8 mouse cellular contexts compared by ENCODE assay signal in genomic region chr9:106242813-106243488, GRCm38 (mm10). TPM values are rescaled to one million over a fixed set of nuclear protein-coding genes. Genes with fewer than 3 reads are reported as not detected.
DNase-seq lines count a peak whose midpoint lies in the region; ATAC-seq and TF ChIP-seq lines count a peak whose summit lies in the region.

No protein-coding gene starts in this region.

- H3K4me3 ChIP-seq in hindbrain, embryonic 10.5 days = no peak overlapping the region
- H3K4me3 ChIP-seq in hindbrain, embryonic 11.5 days (ENCODE audit: low read depth, low read length) = no peak overlapping the region
- H3K4me3 ChIP-seq in lung, postnatal 0 days (ENCODE audit: low read depth, low read length) = no peak overlapping the region

- H3K9me3 ChIP-seq in hindbrain, embryonic 10.5 days = no peaks in the 10 kb centered on the region
- H3K9me3 ChIP-seq in hindbrain, embryonic 11.5 days (ENCODE audit: control insufficient read depth, low read length) = no peaks in the 10 kb centered on the region
- H3K9me3 ChIP-seq in lung, postnatal 0 days (ENCODE audit: low read length) = no peaks in the 10 kb centered on the region

- ATAC-seq in hindbrain, embryonic 11.5 days (ENCODE audit: low FRiP score) = no peak
- ATAC-seq in lung, postnatal 0 days = peak; percentile 60

- WGBS in hindbrain, embryonic 10.5 days = 80% methylated on average over 19 of the region's 19 CpGs
- 76% methylated on average over 19 of the region's 19 CpGs for WGBS in hindbrain, embryonic 11.5 days
- WGBS in lung, postnatal 0 days = 46% methylated on average over 19 of the region's 19 CpGs

- peaks cover 24% of the 10 kb centered on the region for H3K4me1 ChIP-seq in hindbrain, embryonic 10.5 days (replicated peaks)
- peaks cover 4% of the 10 kb centered on the region; the same call in 1 of the 2 replicates for H3K4me1 ChIP-seq in hindbrain, embryonic 11.5 days (replicated peaks; ENCODE audit: control insufficient read depth, insufficient read depth, low read length)
- H3K4me1 ChIP-seq in lung, postnatal 0 days (ENCODE audit: insufficient read depth, low read depth, low read length) = peaks cover 15% of the 10 kb centered on the region

- H3K9ac ChIP-seq in hindbrain, embryonic 11.5 days (ENCODE audit: low read depth, low read length) = no peak overlapping the region
- no peak overlapping the region for H3K9ac ChIP-seq in lung, postnatal 0 days (replicated peaks; ENCODE audit: low read depth)

- peak overlapping the region; percentile 35; the same call in 1 of the 2 replicates for H3K27ac ChIP-seq in hindbrain, embryonic 10.5 days
- no peak overlapping the region for H3K27ac ChIP-seq in hindbrain, embryonic 11.5 days (ENCODE audit: low read depth, low read length)
- peak overlapping the region; percentile 78 for H3K27ac ChIP-seq in lung, postnatal 0 days (ENCODE audit: low read length)

- TF ChIP-seq EP300 in lung, postnatal 0 days (IDR thresholded peaks at IDR 0.05) = no peak; the same call in 1 of the 2 replicates

- TF ChIP-seq CTCF in lung, postnatal 0 days (IDR thresholded peaks at IDR 0.05) = no peak

- no peak overlapping the region for H3K4me2 ChIP-seq in hindbrain, embryonic 11.5 days (replicated peaks; ENCODE audit: low read depth, low read length)
- H3K4me2 ChIP-seq in lung, postnatal 0 days (replicated peaks; ENCODE audit: low read depth, low read length) = peak overlapping the region; percentile 14

- DNase-seq in hindbrain, embryonic 10.5 days (ENCODE audit: low spot score) = no peak
- no peak for DNase-seq in hindbrain, embryonic 11.5 days (ENCODE audit: low spot score)
- DNase-seq in cerebellum, adult 18-20 months = peak; percentile 83 to 90
- peak; percentile 38 to 54 for DNase-seq in heart, postnatal 14 days
- peak; percentile 77 for DNase-seq in lung, postnatal 0 days (ENCODE audit: low spot score)
- DNase-seq in ovary, postnatal 10 days (ENCODE audit: low spot score) = no peak
- no peak for DNase-seq in left cerebral cortex, postnatal 36 days (ENCODE audit: low spot score in 2 of 2)
- DNase-seq in adipocyte (ENCODE audit: low spot score) = no peak

- intact Hi-C loops in heart, postnatal 14 days (cut with DNase I) = no loop called here
- intact Hi-C loops in left cerebral cortex, postnatal 36 days (cut with DNase I) = no loop called here

- peaks cover 58% of the 10 kb centered on the region for H3K36me3 ChIP-seq in hindbrain, embryonic 10.5 days
- H3K36me3 ChIP-seq in hindbrain, embryonic 11.5 days (ENCODE audit: control insufficient read depth, insufficient read depth, low read length) = peaks cover 4% of the 10 kb centered on the region; the same call in 1 of the 2 replicates
- peaks cover 36% of the 10 kb centered on the region for H3K36me3 ChIP-seq in lung, postnatal 0 days (ENCODE audit: insufficient read depth, low read length)

- no peaks in the 10 kb centered on the region for H3K27me3 ChIP-seq in hindbrain, embryonic 10.5 days (ENCODE audit: insufficient read depth, poor library complexity, severe bottlenecking)
- H3K27me3 ChIP-seq in hindbrain, embryonic 11.5 days (ENCODE audit: control insufficient read depth, insufficient read depth, low read length) = no peaks in the 10 kb centered on the region
- H3K27me3 ChIP-seq in lung, postnatal 0 days (replicated peaks; ENCODE audit: insufficient read depth, low read length) = no peaks in the 10 kb centered on the region

RNA-seq across cellular contexts. Expression of gene Alas1, which starts 5.5 kb away (rescaled TPM):
- polyA plus RNA-seq in hindbrain, embryonic 10.5 days (2016; fragmentation: Nextera tagmentation; extraction: Ambion mirVana) = 60.4 and 78.6 TPM in 2 replicates
- 83.8 and 84.7 TPM in 2 replicates for polyA plus RNA-seq in hindbrain, embryonic 11.5 days (2014; fragmentation: Nextera tagmentation; extraction: Ambion mirVana)
- 100 to 1,000 TPM; 562 to 652 TPM for total RNA-seq in heart, postnatal 14 days (2021)
- 292 and 310 TPM in 2 replicates for polyA plus RNA-seq in lung, postnatal 0 days (2015; fragmentation: Nextera tagmentation; extraction: Ambion mirVana)
- 100 to 1,000 TPM; 138 TPM for total RNA-seq in left cerebral cortex, postnatal 36 days (2021)

RNA-seq across cellular contexts. Expression of gene Tlr9, which starts 20.6 kb away (rescaled TPM):
- polyA plus RNA-seq in hindbrain, embryonic 10.5 days (2016; fragmentation: Nextera tagmentation; extraction: Ambion mirVana) = not detected in 2 replicates
- polyA plus RNA-seq in hindbrain, embryonic 11.5 days (2014; fragmentation: Nextera tagmentation; extraction: Ambion mirVana) = not detected in 2 replicates
- under 1 TPM; 0.55 to 0.88 TPM for total RNA-seq in heart, postnatal 14 days (2021)
- polyA plus RNA-seq in lung, postnatal 0 days (2015; fragmentation: Nextera tagmentation; extraction: Ambion mirVana) = 0.12 and 0.15 TPM in 2 replicates
- total RNA-seq in left cerebral cortex, postnatal 36 days (2021) = 1 to 10 TPM in 1 of 2 experiments, under 1 TPM in 1; 0.89 to 1.3 TPM

RNA-seq across cellular contexts. Expression of gene Poc1a, which starts 37.9 kb away (rescaled TPM):
- polyA plus RNA-seq in hindbrain, embryonic 10.5 days (2016; fragmentation: Nextera tagmentation; extraction: Ambion mirVana) = 36.7 and 41.8 TPM in 2 replicates
- polyA plus RNA-seq in hindbrain, embryonic 11.5 days (2014; fragmentation: Nextera tagmentation; extraction: Ambion mirVana) = 27.3 and 27.6 TPM in 2 replicates
- 1 to 10 TPM; 4.3 to 4.8 TPM for total RNA-seq in heart, postnatal 14 days (2021)
- 9.7 and 9.9 TPM in 2 replicates for polyA plus RNA-seq in lung, postnatal 0 days (2015; fragmentation: Nextera tagmentation; extraction: Ambion mirVana)
- 10 to 100 TPM; 22.0 to 26.4 TPM for total RNA-seq in left cerebral cortex, postnatal 36 days (2021)

RNA-seq across cellular contexts. Expression of gene Twf2, which starts 40.0 kb away (rescaled TPM):
- 65.9 and 71.3 TPM in 2 replicates for polyA plus RNA-seq in hindbrain, embryonic 10.5 days (2016; fragmentation: Nextera tagmentation; extraction: Ambion mirVana)
- polyA plus RNA-seq in hindbrain, embryonic 11.5 days (2014; fragmentation: Nextera tagmentation; extraction: Ambion mirVana) = 57.3 and 59.6 TPM in 2 replicates
- 100 to 1,000 TPM; 122 to 142 TPM for total RNA-seq in heart, postnatal 14 days (2021)
- polyA plus RNA-seq in lung, postnatal 0 days (2015; fragmentation: Nextera tagmentation; extraction: Ambion mirVana) = 64.2 and 64.6 TPM in 2 replicates
- 10 to 100 TPM; 60.6 to 63.0 TPM for total RNA-seq in left cerebral cortex, postnatal 36 days (2021)

RNA-seq across cellular contexts. Expression of gene Ppm1m, which starts 43.4 kb away (rescaled TPM):
- polyA plus RNA-seq in hindbrain, embryonic 10.5 days (2016; fragmentation: Nextera tagmentation; extraction: Ambion mirVana) = 47.3 and 48.6 TPM in 2 replicates
- polyA plus RNA-seq in hindbrain, embryonic 11.5 days (2014; fragmentation: Nextera tagmentation; extraction: Ambion mirVana) = 21.7 TPM in 2 replicates
- total RNA-seq in heart, postnatal 14 days (2021) = 10 to 100 TPM; 11.8 to 15.2 TPM
- polyA plus RNA-seq in lung, postnatal 0 days (2015; fragmentation: Nextera tagmentation; extraction: Ambion mirVana) = 33.4 and 37.2 TPM in 2 replicates
- 10 to 100 TPM; 23.0 to 25.8 TPM for total RNA-seq in left cerebral cortex, postnatal 36 days (2021)

Comparison
In these comparisons a context has a peak if more than half of its experiments do, and no peak if none do; other contexts are left out.
1. DNase-seq: peak in cerebellum, adult 18-20 months (2 of 2), heart, postnatal 14 days (2 of 2) and lung, postnatal 0 days (single experiment); none in hindbrain, embryonic 10.5 days (single experiment), hindbrain, embryonic 11.5 days (single experiment), ovary, postnatal 10 days (single experiment), left cerebral cortex, postnatal 36 days (0 of 2) and adipocyte (single experiment).